Mouse (Mus musculus) gastrocnemius, postnatal 36 days (tissue): Measurements from ENCODE around the gene Smarcd2. TPM values are rescaled to one million over a fixed set of nuclear protein-coding genes. Genes with fewer than 3 reads are reported as not detected.

Experiments used
- DNase-seq, 2 experiments: peaks; one replicate each; pipeline ENCODE4 v3.0.0; 2022
- intact Hi-C: fragments of 180-260 bp; cut with DNase I; formaldehyde crosslinking; loops from one replicate; pipeline ENCODE4 v1.15.1; 2025
- total RNA-seq, 2 experiments: library from RNA; stranded (reverse); gene quantifications; 2 replicates each; pipeline ENCODE4 v1.2.3; 2021

Gene Smarcd2
- total RNA-seq, 2 experiments from 2014 or later = 12.6 to 14.4 TPM

DNA sequence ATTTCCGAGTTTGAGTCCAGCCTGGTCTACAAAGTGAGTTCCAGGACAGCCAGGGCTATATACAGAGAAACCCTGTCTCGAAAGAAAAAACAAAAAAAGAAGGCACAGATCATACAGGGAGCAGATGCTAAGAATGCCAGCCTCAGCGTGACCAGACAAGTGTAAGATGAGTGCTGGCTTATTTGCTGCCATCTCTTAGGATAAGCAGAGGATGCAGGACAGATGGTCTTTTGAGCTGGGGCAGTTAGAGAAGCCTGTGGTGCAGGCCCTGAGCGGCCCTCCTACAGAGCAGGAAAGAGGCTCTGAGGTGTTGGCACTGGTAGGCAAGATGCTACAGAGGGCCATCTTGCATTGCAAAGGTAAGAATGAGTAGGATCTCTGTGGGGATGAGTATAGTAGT lies 10.6 kb upstream of the Smarcd2 start:
- no peak for DNase-seq
- intact Hi-C loops = loop anchor here (10.0 kb wide), 1 partner anchor 201 kb away; the partner anchor contains the start of gene Ern1

DNA sequence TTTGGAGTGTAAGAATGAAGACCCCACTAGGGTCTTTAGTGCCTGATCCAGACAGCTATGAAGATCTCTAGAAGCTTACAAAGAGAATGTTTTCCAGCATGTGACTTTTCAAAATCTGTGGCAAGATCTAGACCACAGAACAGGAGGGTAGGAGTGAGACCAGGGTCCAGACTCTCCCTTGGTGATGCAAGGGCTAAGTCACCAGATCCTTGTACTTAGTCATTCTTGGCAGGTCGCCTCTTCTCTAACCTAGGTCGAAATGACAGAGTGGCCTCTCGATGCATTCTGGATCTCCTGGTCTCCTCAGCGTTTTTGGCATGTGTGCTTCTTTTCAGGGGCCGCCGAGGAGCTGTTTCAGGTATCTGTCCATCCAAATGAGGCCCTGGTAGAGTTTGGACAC lies 9.7 kb upstream of the Smarcd2 start:
- DNase-seq = no peak
- intact Hi-C loops = loop anchor here (10.0 kb wide), 1 partner anchor 202 kb away; the partner anchor contains the start of gene Ern1

- intact Hi-C loops = no loop called here
- DNase-seq = peak; percentile 89 to 92
These were observed 3.7 kb upstream of the Smarcd2 start, which contains the start of gene Tcam1 for GRCm38 (mm10) chr11:106276454-106276853. Gene Tcam1, plus strand, starts transcription at chr11:106276672.

DNA sequence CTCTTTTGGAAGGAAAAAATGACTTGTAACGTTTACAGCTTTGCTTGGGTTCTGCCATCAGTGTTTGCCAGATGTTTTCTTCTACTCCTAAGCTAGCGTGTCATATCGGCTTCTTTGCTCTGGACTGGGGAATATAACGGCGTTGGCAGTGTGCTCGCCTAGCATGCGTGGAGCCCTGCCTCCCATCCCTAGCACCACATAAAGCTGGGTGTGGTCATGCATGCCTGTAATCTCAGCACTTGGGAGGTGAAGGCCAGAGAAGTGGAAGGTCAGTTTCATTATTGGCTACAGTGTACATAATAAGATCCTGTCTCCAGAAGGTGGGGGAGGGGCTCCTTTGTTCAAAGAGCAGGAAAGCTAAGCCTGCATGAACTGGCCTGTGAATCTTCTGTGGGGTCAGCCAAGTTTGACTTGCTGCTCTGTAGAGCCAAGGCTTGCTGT lies 2.2 kb upstream of the Smarcd2 start:
- no peak for DNase-seq
- intact Hi-C loops = no loop called here

DNA sequence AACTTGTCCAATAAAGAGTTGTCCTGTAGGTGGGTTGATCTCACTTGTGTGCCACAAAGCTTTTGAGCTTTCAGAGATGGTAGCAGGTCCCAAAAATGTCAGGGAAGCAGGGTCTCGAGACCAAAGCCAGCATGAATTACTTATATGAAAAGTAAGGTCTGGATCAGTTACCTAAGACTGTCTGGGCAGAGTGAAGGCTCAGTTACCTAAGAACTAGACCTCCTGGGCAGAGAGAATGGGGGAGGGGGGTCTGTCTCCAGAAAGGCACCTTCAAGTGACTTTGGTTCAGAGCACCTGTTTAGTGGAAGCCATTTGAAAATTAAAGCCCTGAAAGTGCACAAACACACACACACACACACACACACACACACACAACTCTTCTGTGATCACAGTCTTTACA lies 1.6 kb upstream of the Smarcd2 start:
- DNase-seq = no peak
- intact Hi-C loops = no loop called here

- no peak for DNase-seq
- intact Hi-C loops = loop anchor here (2.0 kb wide), 1 partner anchor 17 kb away; the partner anchor contains the start of genes Ftsj3 and Psmc5
These were observed 1.0 kb upstream of the Smarcd2 start for GRCm38 (mm10) chr11:106273811-106274210.

GRCm38 (mm10) chr11:106273311-106273684 lies 526 bp upstream of the Smarcd2 start:
- intact Hi-C loops = loop anchor here (2.0 kb wide), 1 partner anchor 16 kb away; the partner anchor contains the start of genes Ftsj3 and Psmc5
- no peak for DNase-seq

GRCm38 (mm10) chr11:106271794-106272643 lies 753 bp downstream of the Smarcd2 start:
- peak in 1 of 2 experiments; percentile 56 for DNase-seq
- intact Hi-C loops = loop anchor here (2.0 kb wide), 1 partner anchor 15 kb away; the partner anchor contains the start of genes Ftsj3 and Psmc5

GRCm38 (mm10) chr11:106271131-106271793 lies 1.5 kb downstream of the Smarcd2 start:
- DNase-seq = no peak
- intact Hi-C loops = no loop called here

- DNase-seq = peak in 1 of 2 experiments; percentile 43
- intact Hi-C loops = no loop called here
These were observed 3.7 kb downstream of the Smarcd2 start for GRCm38 (mm10) chr11:106269060-106269431.

- DNase-seq = peak; percentile 86 to 92
- intact Hi-C loops = no loop called here
These were observed 4.3 kb downstream of the Smarcd2 start for GRCm38 (mm10) chr11:106268326-106269059.

DNA sequence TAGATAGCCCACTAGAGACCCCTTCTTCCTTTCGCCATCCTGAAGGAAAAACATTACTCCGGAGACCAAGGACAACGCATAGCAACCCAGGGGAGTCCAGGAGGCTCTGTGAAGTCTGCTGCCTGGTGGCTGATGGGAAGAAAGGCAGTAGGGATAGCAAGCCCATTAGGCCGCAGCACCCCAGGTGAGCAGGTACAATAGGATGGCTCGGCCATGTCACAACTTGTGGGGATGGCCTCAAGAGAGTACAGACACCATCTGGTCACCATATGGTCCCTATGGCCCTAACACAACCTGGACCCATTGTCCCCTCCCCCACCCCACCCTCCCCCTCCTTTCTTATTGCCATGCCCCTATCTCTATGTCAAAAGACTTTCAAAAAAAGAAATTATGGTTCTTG lies 4.9 kb downstream of the Smarcd2 start:
- DNase-seq = no peak
- intact Hi-C loops = no loop called here

- intact Hi-C loops = no loop called here
- peak in 1 of 2 experiments; percentile 57 for DNase-seq
These were observed 5.4 kb downstream of the Smarcd2 start for GRCm38 (mm10) chr11:106267311-106267852.

DNA sequence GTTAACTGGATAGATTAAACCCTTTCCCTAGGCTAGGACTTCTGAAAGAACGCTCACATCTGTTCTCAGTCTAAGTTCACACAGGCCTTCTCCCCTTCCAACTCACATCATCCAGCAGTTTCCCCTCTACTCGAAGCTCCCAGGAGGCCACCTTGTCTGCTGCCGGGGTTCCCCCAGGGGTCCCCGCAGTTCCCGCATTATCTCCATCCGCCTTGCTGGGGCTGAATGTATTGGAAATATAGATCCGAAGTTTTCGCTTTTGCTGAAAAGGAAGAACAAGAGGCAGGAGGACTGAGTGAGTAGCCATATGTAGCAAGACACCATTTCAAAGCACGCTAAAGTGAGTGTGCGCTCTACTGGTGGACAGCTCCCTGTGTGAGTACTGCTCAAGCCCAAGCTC lies 6.3 kb downstream of the Smarcd2 start:
- intact Hi-C loops = no loop called here
- no peak for DNase-seq

- intact Hi-C loops = no loop called here
- no peak for DNase-seq
These were observed 7.2 kb downstream of the Smarcd2 start for GRCm38 (mm10) chr11:106265570-106265969.

- DNase-seq = no peak
- intact Hi-C loops = no loop called here
These were observed 7.8 kb downstream of the Smarcd2 start for GRCm38 (mm10) chr11:106264988-106265387.

DNA sequence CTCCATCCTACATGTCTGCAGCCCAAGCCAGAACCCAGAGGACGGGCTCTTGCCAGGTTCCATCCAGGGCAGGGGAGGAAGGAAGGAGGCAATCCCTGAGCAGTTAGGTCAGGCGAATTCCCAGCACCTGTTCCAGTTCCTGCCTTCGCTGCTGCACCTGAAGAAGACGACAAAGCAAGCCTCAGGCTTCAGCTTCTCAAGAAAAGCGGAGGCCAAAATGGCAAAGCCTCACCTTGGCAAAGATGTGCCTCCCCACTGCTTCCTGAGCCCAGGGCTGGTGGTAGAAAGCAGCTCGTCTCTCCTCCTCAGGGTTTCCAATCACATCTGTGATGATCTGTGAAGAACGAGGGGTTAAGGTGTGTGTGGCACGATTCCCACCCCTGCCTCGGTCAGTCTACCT lies 8.8 kb downstream of the Smarcd2 start:
- no peak for DNase-seq
- intact Hi-C loops = no loop called here

DNA sequence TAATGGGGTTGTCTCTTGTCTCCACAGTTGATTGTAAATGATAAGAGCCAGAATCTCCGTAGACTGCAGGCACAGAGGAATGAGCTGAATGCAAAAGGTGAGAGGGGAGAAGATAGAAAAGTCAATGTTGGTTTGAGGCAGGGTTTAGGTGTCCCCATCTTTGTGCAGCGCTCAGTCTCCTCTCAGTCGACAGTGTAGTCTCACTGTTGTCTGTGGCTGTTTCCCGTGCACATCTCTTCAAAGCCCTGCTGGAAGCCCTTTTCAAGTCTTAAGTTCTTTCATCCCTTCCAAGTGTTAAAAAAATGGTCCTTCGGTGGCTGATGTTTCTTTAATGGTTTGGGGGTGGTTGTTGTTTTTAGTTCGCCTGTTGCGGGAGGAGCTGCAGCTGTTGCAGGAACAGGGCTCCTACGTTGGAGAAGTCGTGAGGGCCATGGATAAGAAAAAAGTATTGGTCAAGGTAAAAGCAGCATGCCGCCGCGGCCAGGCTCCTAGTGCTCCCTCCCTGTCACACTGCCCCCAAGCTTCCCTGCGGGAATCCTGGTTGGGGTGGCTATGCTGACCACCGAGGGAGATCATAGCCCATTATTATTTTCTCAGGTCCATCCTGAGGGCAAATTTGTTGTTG lies 11.8 kb downstream of the Smarcd2 start:
- intact Hi-C loops = no loop called here
- no peak for DNase-seq

DNA sequence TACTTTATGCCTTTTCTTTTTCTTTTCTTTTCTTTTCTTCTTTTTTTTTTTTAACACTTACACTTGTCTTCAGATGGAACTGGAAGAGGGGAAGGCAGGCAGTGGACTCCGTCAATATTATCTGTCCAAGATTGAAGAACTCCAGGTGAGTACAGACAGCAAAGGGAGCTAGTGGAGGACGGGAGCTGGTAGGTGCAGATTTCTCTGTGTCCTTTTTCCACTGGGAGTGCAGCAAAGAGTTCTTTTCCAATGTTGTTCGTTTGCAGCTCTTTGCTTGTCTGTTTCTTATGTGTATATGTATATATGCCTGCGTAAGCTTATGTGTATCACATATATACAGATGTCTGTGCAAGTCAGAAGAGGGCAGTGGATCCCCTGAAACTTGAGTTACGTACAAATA lies 16.0 kb downstream of the Smarcd2 start:
- intact Hi-C loops = loop anchor here (2.0 kb wide), 1 partner anchor 16 kb away; the partner anchor contains the start of gene Smarcd2
- DNase-seq = no peak
